Comparison of ENCODE assay signal across 15 mouse cellular contexts in the genomic region with DNA sequence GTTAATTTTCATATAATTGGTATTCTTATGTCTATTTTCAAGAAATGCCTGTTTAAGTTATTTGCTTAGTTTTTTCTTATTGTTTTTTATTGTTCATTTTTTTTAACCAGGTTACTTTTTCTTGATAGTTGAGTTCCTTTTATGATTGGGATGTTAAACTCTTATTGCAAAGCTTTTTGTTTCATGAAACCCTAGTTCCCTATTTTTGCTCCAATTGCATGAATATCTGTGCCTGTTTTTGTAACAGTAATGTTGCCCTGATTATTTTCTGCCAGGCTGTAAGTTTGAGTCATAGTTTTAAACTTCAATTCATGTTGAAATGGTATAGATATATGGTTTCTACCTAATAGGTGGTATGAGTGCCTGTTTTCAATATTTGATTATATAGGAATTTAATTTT.
"Had no signal": no experiment of that assay in that cellular context is flagged by ENCODE, and none has a peak within 500 bp of the region (broad histone marks: within the 10 kb centered on the region; RNA-seq: fewer than 3 reads in every experiment).

No protein-coding gene starts in this region.

- H3K27ac ChIP-seq: neural tube, embryonic 15.5 days; stomach, embryonic 15.5 days; stomach, postnatal 0 days had no signal

- H3K36me3 ChIP-seq: neural tube, embryonic 15.5 days; stomach, embryonic 15.5 days had no signal

- H3K4me3 ChIP-seq: neural tube, embryonic 15.5 days; stomach, embryonic 15.5 days had no signal

- H3K9me3 ChIP-seq: neural tube, embryonic 15.5 days; stomach, embryonic 15.5 days had no signal

- H3K4me2 ChIP-seq: neural tube, embryonic 15.5 days; stomach, embryonic 15.5 days had no signal

- H3K27me3 ChIP-seq: neural tube, embryonic 15.5 days; stomach, embryonic 15.5 days had no signal

- DNase-seq: retina, postnatal 1 day; right cerebral cortex, adult 18-20 months; right cerebral cortex, postnatal 14 days; right cerebral cortex, postnatal 25 days; right cerebral cortex, postnatal 4 days; spleen, adult 18-20 months; thymus, adult 18-20 months; thymus, adult 2 months; thymus, postnatal 14 days; thymus, postnatal 25 days; thymus, postnatal 36 days; thymus, postnatal 4 days had no signal

- H3K9ac ChIP-seq: neural tube, embryonic 15.5 days; stomach, embryonic 15.5 days had no signal

- H3K4me1 ChIP-seq: neural tube, embryonic 15.5 days; stomach, embryonic 15.5 days had no signal
